Mouse (Mus musculus): Measurements from ENCODE around the gene Cog5.

Cog5 gene

DNA sequence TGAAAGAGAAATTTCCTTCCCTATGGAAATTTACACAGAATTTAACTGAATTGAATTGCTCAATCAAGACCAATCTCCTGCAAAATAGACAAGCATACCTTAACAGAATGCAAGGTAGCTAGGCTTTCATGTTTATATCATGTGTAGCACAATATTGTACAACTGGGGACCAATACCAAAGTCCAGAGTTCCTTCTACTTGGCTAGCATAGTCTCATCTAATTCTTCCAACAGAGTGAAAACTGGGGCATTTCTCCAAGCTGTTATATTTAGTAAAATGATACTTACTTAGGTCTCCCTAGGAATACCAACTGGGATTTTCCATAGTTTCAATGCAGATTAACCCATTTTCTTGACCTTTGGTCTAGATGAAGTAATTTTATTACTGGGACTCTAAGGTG lies 284.4 kb downstream of the Cog5 start:
- DNase-seq (ENCODE audit: low spot score) = no peak

DNA sequence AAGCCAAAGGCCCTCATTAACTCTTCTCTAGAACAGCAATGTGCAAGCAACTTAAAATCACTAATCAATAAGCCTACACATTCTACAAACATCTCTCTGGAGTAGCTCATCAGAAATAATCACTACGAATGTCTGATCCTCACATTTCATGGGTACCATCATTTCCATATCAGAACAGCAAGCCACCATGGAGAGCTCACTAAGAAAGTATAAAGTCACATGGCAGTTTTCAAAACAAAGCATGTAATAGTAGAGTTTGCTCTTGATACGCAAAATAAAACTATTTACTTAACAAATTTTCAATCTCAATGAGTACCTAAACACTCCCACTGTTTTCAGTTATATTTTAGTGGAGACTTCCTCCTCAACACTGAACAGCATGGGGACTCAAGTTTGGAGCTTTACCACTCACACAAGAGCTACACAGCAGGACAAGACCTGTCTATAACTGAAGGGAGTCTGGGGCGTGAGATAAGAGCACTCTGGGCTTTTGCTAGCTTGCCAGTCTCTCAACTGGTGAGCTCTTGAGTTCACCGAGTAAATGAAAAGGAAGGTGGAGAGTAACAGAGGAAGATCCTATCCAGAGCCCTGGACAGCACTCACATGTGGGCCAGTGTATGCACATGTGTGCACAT lies 288.5 kb downstream of the Cog5 start:
- no peak for DNase-seq (ENCODE audit: low spot score)

DNA sequence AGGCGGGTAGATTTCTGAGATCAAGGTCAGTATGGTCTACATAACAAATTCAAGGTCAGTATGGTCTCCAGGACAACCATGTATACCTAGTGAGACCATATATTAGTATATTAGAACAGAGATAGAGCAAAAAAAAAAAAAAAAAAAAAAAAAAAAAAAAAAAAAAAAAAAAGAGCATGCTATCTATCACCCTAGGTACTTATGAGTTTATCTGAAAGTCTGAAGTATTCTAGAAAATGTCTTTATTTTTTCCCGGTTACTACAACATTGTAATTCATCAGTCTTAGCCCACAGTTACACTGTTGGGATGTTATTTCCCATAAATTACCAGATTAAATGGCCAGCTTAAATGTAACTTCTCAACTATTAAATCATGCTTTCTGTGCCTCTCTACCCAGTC lies 289.7 kb downstream of the Cog5 start:
- no peak for DNase-seq (ENCODE audit: low spot score)

DNA sequence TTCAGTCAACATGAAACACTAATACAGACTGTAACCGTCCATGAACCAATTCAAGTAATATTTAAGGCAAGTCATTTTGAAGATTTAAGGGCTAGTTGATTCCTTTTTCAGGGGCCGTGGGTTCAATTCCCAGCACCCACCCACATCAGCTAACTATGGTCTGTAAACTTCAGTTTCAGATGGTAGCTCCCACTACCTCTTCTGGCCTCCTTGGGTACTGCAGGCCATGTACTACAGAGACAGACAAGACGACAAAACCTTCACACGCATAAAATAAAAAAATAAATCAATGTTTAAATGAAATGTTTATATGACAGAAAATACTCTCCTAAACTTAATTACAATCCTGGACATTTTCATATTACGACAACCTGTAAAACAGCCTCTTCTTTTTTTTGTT lies 292.8 kb downstream of the Cog5 start:
- no peak for DNase-seq (ENCODE audit: low spot score)

DNA sequence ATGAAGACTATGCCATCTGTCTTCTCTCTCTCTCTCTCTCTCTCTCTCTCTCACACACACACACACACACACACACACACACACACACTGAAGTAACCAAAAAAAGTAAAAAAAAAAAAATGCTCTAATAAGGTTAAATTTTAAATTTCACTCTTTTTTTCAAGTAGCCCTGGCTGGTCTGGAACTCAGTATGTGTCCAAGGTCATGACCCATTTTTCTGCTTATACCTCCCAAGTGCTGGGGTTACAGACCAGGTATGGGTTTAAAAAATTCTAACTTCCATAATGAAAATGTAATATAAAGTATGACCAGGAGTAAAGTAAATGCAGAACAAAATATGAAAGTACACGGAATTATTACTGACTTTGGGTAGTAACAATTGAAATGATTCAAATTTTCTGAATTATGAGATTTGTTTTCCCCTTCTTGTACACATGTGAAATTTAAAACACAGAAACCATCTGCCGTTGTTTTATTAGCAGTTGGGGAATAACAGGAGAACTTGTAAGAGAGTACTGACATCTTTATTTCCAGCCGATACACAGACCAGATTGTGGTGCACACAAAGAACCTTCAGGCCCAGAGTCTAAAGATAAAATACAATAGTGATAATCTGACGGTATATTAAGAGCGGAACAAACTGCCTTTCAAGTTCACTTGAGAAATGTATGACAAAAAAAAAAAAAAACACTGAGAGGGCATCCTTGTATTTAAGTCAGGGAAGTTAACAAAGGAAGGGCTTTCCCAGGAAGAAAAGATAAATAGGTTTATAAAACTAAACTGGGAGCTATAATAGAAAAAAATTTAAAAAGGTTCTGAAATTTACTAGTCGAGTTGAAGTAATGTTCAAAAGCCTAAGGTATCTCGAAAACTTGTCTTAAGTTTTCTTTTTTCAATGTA lies 293.7 kb downstream of the Cog5 start:
- DNase-seq (ENCODE audit: low spot score) = no peak

DNA sequence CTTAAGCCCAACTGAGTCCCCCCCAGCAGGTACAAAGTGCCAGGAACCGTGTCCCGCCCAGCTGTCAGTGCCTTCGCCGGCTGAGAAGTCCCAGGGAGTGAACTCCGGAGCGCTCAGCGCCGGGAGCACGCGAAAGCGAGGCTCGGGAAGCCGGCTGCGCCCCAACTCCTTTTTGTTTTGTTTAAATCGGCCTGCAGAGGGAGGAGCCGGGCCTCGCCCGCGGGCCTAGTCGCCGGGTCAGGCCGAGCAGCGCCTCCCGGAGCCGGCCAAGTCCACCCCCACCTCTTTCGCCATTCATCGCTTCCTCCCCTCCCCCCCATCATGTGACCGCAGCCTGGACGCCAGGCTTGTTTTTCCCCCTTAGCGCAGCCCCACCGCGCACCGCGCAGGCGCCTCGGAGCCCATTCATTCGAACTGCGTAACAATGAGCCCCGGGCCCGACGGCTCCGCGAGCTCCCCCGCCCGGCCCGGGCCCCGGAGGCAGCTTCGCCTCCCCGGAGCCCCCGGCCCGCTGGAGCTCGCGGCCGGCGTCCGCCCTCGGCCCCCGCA lies 294.6 kb downstream of the Cog5 start:
- peak; percentile 73 for DNase-seq (ENCODE audit: low spot score)

DNA sequence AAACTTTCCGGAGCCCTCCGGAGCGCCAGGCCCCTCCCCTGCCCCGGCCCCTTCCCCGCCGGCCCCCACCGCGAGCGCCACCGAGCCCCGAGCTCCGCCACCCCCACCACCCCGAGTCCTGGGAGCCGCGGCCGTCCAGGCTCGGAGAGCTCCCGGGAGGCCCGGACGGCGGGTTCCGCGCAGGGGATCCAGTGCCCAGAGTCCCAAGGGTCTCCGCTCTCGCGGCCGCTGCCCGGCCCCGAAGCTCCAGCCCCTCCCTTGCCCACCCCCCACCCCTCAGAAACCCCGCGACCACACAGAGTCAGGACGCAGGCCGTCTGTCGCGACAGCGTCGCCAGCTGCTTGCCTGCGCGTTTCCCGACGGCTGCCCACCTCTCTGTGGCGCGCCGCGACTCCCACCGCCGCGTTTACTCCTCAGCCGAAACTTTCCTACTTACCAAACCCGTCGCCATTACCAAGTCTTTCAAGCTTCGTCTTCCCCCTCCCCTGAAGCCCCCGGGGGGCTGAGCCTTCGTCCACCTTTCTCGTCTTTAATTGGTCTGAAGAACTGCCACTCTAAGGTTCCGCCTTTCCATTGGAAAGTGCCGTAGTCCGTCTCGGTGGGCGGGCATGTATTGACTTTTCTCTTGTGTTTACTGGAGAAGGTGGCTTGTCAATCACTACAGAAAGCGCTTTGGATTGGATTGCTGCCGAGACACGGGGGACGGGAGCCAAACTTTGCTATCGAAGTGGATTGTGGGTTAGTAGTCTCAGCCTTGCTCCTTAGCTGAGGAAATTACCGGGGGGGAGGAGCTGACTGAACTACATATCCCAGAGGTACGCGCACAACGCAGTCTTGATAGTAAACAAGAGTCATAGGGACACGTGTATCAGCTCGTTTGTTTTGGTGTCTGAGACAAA lies 295.3 kb downstream of the Cog5 start, which contains the start of gene Hbp1:
Hbp1 (minus strand) TSS at position 777 of the 900 bp plus-strand sequence.
- peak; percentile 94 for DNase-seq (ENCODE audit: low spot score)

DNA sequence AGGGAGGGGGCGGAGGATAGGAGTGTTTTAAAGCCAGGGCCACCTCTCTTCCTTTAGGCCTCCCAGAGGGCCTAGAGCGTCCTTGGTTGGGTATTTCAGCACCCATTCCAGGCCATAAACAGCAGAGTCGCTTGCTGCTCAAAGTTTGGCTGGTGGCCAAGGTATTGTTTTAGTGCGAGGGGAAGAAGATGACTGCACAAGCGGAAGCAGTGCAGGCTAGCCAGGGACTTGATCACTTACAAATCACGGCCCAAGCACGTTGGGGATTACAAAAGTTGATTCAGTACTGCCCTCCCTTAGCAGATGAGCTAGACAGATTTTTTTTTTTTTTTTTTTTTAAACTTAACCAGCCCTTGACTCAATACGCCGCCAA lies 296.0 kb downstream of the Cog5 start:
- DNase-seq (ENCODE audit: low spot score) = no peak

DNA sequence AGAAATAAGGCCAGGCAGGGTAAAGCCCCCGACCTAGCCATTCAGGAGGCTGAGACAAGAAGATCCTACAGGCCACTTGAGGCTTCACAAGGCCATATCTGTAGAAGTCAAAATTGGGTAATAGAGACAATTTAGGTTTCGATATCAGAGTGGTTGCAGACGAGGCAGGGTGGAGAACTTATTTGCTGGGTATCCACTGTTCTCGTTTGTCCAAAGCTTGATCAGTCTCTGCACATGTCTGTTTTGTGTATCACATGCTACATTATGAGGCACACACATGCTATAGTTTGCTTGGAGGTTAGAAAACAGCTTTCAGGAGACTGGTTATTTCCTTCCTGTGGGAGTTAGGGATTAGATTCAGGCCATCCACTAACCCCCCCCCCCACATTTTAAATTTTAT lies 301.2 kb downstream of the Cog5 start:
- no peak for DNase-seq (ENCODE audit: low spot score)

DNA sequence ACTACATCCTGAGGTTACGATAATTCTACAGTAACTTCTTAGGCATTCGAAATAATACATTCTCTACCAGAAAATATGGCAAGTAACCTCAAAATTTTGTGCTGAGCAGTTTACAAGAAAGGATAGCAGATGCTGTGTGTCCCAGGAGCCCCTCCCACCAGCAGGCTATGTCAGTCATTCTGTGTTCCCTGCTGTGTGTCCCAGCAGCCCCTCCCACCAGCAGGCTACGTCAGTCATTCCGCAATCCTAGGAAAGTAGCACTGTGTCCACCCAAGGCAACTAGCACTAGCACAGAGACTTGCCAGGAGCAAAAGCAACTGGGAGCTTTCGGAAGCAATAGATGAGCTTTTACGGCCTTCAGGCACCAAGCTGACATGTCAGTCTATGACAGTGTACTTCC lies 309.4 kb downstream of the Cog5 start:
- DNase-seq (ENCODE audit: low spot score) = no peak

DNA sequence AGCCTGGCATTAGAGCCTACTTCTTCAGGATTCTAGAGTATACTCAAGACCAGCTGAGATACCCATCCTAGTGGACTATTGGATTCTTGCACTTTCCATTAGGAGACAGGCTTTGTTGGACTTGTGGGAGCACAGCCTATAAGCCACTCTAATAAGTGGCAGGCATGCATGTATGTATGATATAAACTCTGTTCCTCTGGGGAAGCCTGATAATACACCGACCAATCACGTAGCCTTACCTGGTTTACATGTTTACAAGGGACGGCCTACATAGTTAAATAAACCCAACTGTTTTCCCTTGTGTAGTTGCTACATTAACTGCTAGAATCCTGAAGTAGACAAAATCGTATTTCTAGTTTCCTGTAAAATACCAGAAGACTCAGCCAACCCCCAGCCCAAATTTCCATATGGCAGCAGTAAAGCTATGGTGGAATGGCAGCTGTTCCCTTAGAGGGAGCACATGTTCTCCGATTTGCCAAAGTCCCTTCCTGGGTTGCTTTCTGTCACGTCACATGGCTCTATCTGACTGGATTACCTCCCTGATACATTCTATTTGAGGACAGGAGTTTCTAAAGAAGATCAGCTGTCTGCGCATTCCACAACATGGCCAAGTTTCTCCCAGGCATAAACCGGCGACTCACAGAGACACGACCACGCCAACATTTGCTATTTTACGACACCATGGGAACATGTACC lies 311.0 kb downstream of the Cog5 start:
- DNase-seq (ENCODE audit: low spot score) = peak; percentile 36

DNA sequence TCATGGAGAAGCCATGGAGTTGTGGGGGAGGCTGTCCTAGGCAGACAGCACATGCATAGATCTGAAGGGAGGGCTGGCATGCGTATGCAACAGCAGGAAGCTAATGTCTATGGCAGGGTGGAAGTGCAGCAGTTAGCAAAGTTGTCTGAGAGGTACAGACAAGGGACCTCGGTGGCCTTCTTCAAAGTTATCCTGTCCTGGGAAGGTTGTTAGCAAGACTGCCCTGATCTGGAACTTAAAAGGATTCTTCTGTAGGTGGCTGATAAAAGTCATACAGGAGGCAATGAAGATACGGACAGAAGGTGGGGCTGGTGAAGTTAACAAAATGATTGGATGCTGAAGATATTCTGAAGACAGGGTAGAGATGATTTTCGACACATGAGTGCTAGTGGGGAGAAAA lies 311.7 kb downstream of the Cog5 start:
- DNase-seq (ENCODE audit: low spot score) = peak; percentile 37

DNA sequence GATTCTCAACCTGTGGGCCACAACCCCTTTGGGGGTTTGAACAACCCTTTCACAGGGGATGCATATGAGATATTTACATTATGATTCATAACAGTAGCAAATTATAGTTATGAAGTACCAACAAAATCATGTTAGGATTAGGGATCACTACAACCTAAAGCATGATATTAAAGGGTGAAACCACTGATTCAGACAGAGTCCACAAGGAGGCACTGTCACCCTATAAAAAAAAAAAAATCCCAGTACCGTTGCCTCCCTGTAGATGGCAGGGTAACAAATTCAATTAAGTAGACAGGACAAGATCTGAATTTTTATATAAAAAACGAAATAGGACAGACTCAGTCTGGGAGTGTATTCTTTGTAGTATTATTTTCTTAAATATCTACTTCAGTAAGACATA lies 312.9 kb downstream of the Cog5 start:
- peak; percentile 63 for DNase-seq (ENCODE audit: low spot score)

DNA sequence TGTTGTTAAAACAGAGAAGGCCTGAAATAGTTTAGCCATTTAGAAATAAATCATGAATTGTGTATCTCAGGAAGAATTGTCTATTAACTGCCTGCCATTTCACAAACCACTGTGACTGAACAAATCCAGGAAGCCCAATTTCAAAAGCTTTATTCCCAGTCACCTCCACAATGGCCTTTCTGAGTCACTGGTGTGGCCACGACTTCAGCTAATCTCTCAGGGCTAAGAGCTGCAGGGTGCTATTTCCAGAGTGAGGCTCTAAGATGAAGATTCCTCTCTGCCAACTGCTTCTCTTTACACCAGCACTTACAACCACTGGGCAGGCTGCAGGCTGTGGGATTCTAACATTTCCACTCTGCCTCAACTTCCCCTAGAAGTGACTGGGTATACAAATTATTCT lies 314.4 kb downstream of the Cog5 start:
- no peak for DNase-seq (ENCODE audit: low spot score)

DNA sequence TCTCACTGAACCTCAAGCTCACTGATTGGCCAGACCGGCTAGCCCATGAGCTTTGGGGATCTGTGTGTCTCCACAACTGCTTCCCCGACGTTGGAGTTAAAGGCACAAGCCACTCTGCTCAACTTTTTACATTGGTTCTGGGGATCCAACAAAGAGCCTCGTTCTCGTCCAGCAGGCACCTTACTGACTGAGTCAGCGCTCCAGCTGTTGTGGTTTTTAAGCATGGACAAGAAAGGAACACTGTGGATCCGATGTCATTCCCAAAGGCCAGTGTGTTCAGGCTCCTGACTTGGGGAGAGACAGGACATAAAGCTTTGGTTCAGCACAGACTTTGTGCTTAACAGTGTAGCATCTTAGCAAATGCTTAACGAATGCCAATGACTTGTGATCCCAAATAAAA lies 316.9 kb downstream of the Cog5 start:
- DNase-seq (ENCODE audit: low spot score) = no peak

DNA sequence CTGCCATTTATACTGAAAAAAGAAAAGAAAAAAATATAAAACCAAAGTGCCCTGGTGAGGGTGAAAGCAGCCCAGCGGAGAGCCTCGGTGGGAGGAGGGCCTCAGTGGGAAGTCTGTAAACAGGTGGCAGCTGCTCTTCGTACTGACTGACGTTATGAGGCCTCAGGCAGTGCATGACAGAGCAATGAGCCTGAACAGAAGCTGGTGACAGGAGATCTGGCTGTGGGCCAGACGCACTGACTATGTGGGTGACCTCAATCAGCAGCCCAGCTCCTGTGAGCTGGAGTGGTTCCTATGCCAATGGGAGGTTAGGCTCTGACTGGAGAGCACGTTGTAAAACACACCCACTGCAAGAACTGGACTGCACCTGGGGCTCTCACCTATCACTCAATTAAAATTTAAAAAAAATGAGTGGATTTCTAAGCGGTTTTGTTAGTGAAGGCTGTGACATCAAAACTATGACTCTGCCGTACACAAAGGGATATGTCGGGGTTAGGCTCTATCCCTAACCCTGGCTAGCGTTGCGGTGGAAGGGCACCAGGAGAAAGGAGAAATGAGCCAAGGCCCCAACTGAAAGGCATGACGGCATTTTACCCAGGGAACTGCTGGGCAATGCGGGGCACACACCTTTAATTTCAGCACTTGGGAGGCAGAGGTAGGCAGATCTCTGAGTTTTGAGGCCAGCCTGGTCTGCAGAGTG lies 319.0 kb downstream of the Cog5 start:
- DNase-seq (ENCODE audit: low spot score) = peak; percentile 92

DNA sequence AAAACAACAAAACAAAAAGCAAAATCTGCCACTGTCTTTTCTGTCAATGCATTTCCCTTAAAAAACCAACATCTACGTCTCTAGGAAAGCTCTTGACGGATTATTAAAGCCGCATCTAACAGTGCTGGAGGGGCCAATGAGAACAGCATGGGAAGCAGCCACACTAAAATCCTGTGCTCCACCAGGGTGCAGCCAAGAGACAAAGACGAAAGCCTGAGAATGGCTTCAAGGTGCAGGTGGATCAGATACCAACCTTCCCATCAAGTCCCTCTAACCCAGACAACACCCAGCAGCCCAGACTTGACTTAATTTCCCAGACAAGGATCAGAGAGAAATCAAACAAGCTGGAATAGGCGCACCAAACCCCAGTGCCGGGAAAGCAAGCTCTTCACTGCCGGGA lies 321.9 kb downstream of the Cog5 start:
- no peak for DNase-seq (ENCODE audit: low spot score)

DNA sequence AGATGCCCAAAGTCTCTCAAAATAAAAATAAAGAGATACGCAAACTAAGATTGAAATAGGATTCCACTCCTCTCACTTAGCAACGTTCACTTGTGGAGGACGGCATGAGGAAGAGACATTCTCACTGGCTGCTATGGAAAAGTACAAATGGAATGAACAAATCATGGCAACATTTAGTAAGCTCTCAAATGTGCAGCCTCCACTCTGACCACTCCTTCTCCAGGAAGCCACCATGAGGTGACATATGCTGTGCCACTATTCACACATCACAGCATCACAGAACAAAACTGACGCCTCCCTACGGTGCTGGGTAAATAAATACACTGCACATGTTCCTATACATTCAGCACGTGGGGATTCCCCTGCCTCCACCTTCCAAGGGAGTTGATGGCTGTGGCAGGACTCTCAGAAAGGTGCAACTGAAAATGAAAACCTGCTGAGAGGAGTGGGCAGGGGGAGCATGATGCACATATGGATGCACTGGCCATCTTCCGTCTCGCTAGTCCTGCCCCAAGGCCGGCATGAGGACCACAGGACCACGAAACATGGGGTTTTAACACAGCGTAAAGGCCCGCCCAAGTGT lies 323.0 kb downstream of the Cog5 start:
- DNase-seq (ENCODE audit: low spot score) = no peak

DNA sequence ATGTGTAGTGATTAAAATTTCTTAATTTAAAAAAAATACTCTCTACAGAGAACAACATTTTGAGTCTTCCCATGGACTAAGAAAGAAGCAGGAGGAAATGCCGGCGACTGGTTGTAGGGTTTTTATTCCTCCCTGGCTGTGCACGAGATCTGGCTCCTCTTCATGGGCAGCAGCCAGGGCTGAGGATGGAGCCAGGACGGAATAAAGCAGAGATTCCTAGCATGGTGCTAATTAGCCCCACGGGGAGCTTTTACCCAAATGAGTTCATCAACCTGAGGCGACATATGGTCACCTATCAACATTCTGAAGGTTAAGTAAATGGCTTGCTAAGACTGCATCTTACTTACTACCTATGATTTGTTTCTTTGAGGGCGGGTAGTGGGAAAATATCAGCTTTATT lies 328.6 kb downstream of the Cog5 start:
- DNase-seq (ENCODE audit: low spot score) = no peak

DNA sequence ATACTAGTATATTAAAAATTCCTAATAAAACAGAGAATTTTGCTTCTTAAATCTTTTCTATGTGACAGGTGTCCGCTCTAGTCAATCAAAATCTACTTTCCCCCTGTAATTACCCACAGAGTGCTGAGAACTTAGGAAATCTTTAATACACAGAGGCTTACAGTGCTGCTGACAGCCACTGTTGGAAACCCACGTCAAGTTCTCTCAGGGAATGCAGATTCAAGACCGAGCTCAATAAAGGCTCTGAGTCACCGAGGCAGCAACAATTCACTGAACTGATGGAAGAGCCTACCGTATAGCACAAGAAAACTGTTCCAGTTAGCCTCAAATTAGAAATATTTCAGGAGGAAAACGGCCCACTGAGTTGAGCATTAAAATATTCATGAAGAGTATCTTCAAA lies 329.1 kb downstream of the Cog5 start:
- DNase-seq (ENCODE audit: low spot score) = no peak

DNA sequence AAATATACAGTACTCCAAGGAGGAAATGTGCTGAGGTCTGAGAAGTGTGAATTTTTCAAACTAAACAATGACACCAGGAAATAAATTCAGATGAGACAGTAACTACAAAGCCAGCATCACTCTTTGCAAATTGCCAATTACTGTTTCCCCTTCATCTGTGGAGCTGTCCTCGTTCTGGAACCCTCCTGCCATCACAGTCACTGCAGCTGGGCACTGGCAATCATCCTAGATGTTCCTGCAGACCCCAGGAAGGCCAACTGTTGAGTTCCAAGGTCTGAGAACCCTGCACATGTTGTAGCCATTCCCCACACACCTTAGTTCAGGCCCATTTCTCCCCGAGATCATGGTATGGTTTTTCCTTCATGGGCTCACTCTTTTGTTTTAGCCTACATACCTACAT lies 329.5 kb downstream of the Cog5 start:
- DNase-seq (ENCODE audit: low spot score) = no peak
